11 mouse cellular contexts compared by ENCODE assay signal in genomic region chr11:69251135-69251842, GRCm38 (mm10). TPM values are rescaled to one million over a fixed set of nuclear protein-coding genes. Genes with fewer than 3 reads are reported as not detected.
DNase-seq lines count a peak whose midpoint lies in the region; ATAC-seq lines count a peak whose summit lies in the region.
"Had no signal": no experiment of that assay in that cellular context is flagged by ENCODE, and none has a peak within 500 bp of the region (broad histone marks: within the 10 kb centered on the region; RNA-seq: fewer than 3 reads in every experiment).

No protein-coding gene starts in this region.

- H3K36me3 ChIP-seq in liver, embryonic 11.5 days (ENCODE audit: control insufficient read depth, insufficient read depth, low read length): no peaks in the 10 kb centered on the region
- H3K36me3 ChIP-seq in embryonic facial prominence, embryonic 14.5 days (ENCODE audit: control insufficient read depth, insufficient read depth, low read length): no peaks in the 10 kb centered on the region
- H3K36me3 ChIP-seq: intestine, embryonic 15.5 days; midbrain, embryonic 13.5 days had no signal

- H3K4me1 ChIP-seq in liver, embryonic 11.5 days (replicated peaks; ENCODE audit: control insufficient read depth, insufficient read depth, low read length): no peaks in the 10 kb centered on the region
- H3K4me1 ChIP-seq in embryonic facial prominence, embryonic 14.5 days (ENCODE audit: control insufficient read depth, insufficient read depth, low read length): peaks cover 26% of the 10 kb centered on the region; the same call in 1 of the 2 replicates
- H3K4me1 ChIP-seq: intestine, embryonic 15.5 days had no signal

- no peak for ATAC-seq in liver, embryonic 11.5 days (replicated peaks; ENCODE audit: low FRiP score)
- no peak for ATAC-seq in embryonic facial prominence, embryonic 14.5 days (ENCODE audit: low read depth)
- ATAC-seq: intestine, embryonic 15.5 days; midbrain, embryonic 13.5 days had no signal

- 50% methylated on average over 14 of the region's 14 CpGs for WGBS in liver, embryonic 11.5 days
- 58% methylated on average over 14 of the region's 14 CpGs for WGBS in embryonic facial prominence, embryonic 14.5 days

- H3K4me3 ChIP-seq in liver, embryonic 11.5 days (ENCODE audit: low read depth, low read length): no peak overlapping the region
- no peak overlapping the region for H3K4me3 ChIP-seq in embryonic facial prominence, embryonic 14.5 days (ENCODE audit: low read depth, low read length)
- H3K4me3 ChIP-seq: intestine, embryonic 15.5 days; midbrain, embryonic 13.5 days had no signal

- H3K9ac ChIP-seq in liver, embryonic 11.5 days (ENCODE audit: low read depth, low read length): no peak overlapping the region
- H3K9ac ChIP-seq in embryonic facial prominence, embryonic 14.5 days (ENCODE audit: low read depth, low read length): no peak overlapping the region
- H3K9ac ChIP-seq: intestine, embryonic 15.5 days; midbrain, embryonic 13.5 days had no signal

- H3K9me3 ChIP-seq in liver, embryonic 11.5 days (ENCODE audit: control insufficient read depth, low read length): no peaks in the 10 kb centered on the region
- H3K9me3 ChIP-seq in embryonic facial prominence, embryonic 14.5 days (ENCODE audit: control insufficient read depth, low read length): no peaks in the 10 kb centered on the region
- H3K9me3 ChIP-seq: intestine, embryonic 15.5 days; midbrain, embryonic 13.5 days had no signal

- no peak overlapping the region for H3K27ac ChIP-seq in liver, embryonic 11.5 days (ENCODE audit: low read depth, low read length)
- peak overlapping the region; percentile 63; the same call in 1 of the 2 replicates for H3K27ac ChIP-seq in embryonic facial prominence, embryonic 14.5 days (replicated peaks; ENCODE audit: low read depth, low read length)
- H3K27ac ChIP-seq: intestine, embryonic 15.5 days; midbrain, embryonic 13.5 days had no signal

- H3K27me3 ChIP-seq in liver, embryonic 11.5 days (replicated peaks; ENCODE audit: control insufficient read depth, insufficient read depth, low read length): no peaks in the 10 kb centered on the region
- H3K27me3 ChIP-seq in embryonic facial prominence, embryonic 14.5 days (replicated peaks; ENCODE audit: control insufficient read depth, insufficient read depth, low read length): no peaks in the 10 kb centered on the region
- H3K27me3 ChIP-seq: intestine, embryonic 15.5 days had no signal

- peak; percentile 40 for DNase-seq in liver
- DNase-seq in liver, embryonic 11.5 days (ENCODE audit: low spot score): no peak
- DNase-seq in MEL-GATA-1-ER (ENCODE audit: extremely low read depth, low read depth): peak; percentile 63
- DNase-seq in embryonic facial prominence, embryonic 14.5 days (ENCODE audit: low spot score): peak; percentile 41
- DNase-seq in thymus, postnatal 0 days (ENCODE audit: low spot score): peak; percentile 22
- DNase-seq in spleen, postnatal 4 days (ENCODE audit: low spot score in 2 of 2): no peak
- no peak for DNase-seq in cerebellum, adult 11 months
- DNase-seq: adrenal gland, postnatal 25 days had no signal

- H3K4me2 ChIP-seq in liver, embryonic 11.5 days: no peak overlapping the region
- peak overlapping the region; percentile 21; the same call in 1 of the 2 replicates for H3K4me2 ChIP-seq in embryonic facial prominence, embryonic 14.5 days (ENCODE audit: low read depth, low read length)
- H3K4me2 ChIP-seq: intestine, embryonic 15.5 days; midbrain, embryonic 13.5 days had no signal

RNA-seq across cellular contexts. Expression of gene Gucy2e, which starts 14.5 kb away (rescaled TPM):
- 0.04 and 0.05 TPM in 2 replicates for polyA plus RNA-seq in liver, embryonic 11.5 days (2014; fragmentation: Nextera tagmentation; extraction: Ambion mirVana)
- 0.15 and 0.33 TPM in 2 replicates for polyA plus RNA-seq in embryonic facial prominence, embryonic 14.5 days (2014; fragmentation: Nextera tagmentation; extraction: Ambion mirVana)
- not detected in 2 replicates for polyA plus RNA-seq in thymus, postnatal 0 days (2015; fragmentation: Nextera tagmentation; extraction: Ambion mirVana)

RNA-seq across cellular contexts. Expression of gene Alox8, which starts 53.6 kb away (rescaled TPM):
- polyA plus RNA-seq in liver, embryonic 11.5 days (2014; fragmentation: Nextera tagmentation; extraction: Ambion mirVana): 0.12 TPM in 1 of 2 replicates, not detected in the other
- 0.22 TPM in 1 of 2 replicates, not detected in the other for polyA plus RNA-seq in embryonic facial prominence, embryonic 14.5 days (2014; fragmentation: Nextera tagmentation; extraction: Ambion mirVana)
- 0.14 and 0.17 TPM in 2 replicates for polyA plus RNA-seq in thymus, postnatal 0 days (2015; fragmentation: Nextera tagmentation; extraction: Ambion mirVana)
- polyA plus RNA-seq: gonadal fat pad, adult 2 months had no signal

Comparison
In these comparisons a context has a peak if more than half of its experiments do, and no peak if none do; other contexts are left out.
1. DNase-seq: peak in liver (single experiment), MEL-GATA-1-ER (single experiment), embryonic facial prominence, embryonic 14.5 days (single experiment) and thymus, postnatal 0 days (single experiment); none in liver, embryonic 11.5 days (single experiment), spleen, postnatal 4 days (0 of 2) and cerebellum, adult 11 months (single experiment).